Mouse (Mus musculus): Measurements from ENCODE around the gene Mettl7a3.
"Not testable (repeated sequence)": the region's sequence is repeated elsewhere in the genome, so short reads cannot be mapped to it uniquely, and the experiment has no call there.

Gene Mettl7a3

DNA sequence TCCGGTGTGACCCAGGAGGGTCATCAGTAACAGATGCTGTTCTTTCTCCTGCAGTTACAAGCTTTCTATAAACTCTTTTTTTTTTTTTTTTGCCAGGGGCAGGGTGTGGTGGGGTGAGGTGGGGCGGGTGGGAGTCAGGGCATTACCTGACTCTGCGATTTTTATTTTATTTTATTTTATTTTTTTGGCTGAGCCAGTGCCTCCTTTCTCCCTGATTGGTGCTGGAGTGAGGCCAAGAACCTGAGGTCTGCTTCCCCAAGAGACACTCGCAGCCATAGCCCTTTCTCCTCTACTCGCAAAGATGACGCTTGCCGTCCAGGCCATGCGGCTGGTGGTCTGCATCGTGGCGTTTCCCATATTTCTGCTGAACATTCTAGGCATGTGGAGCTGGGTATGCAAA lies at the start of gene Mettl7a3:
Gene Mettl7a3, plus strand, starts transcription at position 301 of the 400 bp plus-strand sequence.
- no peak for DNase-seq (ENCODE audit: low read depth)

DNA sequence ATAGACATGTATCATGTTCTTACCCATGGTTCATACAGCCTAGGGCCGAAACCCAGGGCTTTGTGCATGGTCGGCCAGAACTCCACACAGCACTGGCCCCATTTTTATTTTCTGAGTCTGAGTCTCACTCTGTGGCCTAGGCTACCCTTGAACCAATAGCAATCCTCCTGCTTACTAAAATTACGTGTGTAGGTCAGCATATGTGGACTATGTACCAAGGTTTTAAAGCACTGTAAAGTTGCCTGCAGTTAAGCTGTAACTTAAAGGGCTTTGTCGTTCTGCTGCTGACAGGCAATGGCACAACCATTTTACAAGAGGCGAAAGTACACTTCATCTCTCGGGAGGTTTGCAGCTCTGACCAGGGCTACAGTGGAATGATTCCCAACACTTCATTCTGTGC lies 45.7 kb upstream of the Mettl7a3 start:
- DNase-seq (ENCODE audit: low read depth) = no peak

DNA sequence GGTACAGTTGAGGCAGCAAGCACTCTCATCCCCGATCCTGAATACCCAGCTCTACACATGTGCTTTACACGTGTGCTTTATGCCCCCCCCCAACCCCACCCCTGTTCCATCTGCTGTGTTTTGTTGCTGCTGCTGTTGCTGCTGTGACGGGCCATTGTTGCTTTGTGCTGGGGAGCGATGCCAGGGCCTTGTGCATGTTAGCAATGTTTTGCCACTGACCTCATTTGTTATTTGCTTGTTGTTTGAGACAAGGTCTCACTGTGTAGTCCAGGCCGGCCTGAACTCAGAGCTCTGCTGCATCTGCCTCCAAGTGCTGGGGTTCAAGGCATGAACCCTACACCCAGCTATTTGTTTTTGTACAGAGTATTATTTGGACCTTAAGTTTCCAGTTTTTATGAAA lies 43.9 kb upstream of the Mettl7a3 start:
- DNase-seq (ENCODE audit: low read depth) = no peak

DNA sequence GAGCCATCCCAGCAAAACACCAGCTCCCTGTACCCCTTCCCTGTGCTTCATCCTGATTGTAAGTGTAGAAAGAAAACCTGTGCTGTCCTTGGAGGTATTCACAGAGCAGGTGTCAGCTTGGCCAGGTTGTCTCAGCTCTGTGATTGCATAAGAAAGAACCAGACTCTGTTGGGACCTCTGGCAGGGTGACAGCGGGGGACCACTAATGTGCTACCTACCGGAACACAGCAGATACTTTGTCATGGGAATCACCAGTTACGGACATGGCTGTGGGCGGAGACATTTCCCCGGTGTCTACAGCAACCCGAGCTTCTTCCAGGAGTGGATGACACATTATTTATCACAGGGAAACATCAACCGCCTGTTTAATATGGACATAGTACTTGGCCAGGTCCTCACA lies 42.4 kb upstream of the Mettl7a3 start:
- no peak for DNase-seq (ENCODE audit: low read depth)

DNA sequence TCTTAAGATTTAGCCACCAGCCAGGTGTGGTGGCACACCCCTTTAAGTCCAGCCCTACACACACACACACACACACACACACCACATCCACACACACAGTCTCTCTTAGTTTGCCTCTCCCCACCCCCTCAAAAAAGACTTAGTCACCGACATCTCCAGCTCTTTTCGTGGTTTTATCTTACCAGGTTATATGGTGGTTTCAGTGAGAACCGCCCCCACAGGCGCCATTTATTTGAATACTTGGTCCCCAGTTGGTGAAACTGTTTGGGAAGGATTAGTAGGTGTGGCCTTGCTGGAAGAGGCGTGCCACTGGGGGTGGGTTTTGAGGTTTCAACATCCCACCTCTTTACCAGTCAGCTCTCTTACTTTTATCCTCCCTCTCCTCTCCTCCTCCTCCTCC lies 36.9 kb upstream of the Mettl7a3 start:
- DNase-seq (ENCODE audit: low read depth) = peak; percentile 24

DNA sequence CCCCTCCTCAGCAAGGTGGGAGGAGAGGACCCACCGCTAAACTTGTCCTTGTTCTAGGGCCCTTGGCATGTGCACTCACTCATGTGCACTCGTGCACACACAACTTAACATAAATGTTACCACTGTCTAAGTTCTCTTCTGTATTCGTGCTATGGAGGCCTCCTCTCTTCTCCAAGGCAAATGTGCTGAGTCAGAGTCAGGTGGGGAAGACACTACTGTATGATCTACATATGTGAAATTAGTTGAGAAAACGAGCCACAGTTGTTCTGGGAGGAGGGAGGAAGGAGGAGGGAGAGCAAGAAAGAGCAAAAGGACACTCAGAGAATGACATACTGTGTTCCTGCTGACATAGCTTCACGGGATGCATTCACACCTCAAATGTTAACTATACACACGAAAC lies 34.2 kb upstream of the Mettl7a3 start:
- no peak for DNase-seq (ENCODE audit: low read depth)

DNA sequence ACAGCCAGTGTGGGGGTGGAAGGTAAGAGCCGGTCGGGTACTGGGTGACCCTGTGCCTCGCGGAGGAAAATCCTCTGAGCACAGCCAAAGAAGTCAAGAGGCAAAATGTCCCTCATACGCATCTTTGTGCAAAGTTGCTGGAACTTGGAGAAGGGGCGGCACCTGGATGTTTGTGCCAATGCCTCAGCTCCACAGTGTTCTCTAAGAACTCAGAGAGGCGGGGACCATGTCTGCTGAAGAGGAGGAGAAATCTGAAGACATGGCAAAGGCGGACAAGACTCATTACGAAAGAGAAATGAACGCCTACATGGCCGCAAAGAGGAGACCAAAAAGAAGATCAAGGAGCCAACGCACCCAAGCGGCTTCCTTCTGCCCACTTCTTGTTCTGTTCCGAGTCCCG lies 33.2 kb upstream of the Mettl7a3 start:
- peak; percentile 60 for DNase-seq (ENCODE audit: low read depth)

DNA sequence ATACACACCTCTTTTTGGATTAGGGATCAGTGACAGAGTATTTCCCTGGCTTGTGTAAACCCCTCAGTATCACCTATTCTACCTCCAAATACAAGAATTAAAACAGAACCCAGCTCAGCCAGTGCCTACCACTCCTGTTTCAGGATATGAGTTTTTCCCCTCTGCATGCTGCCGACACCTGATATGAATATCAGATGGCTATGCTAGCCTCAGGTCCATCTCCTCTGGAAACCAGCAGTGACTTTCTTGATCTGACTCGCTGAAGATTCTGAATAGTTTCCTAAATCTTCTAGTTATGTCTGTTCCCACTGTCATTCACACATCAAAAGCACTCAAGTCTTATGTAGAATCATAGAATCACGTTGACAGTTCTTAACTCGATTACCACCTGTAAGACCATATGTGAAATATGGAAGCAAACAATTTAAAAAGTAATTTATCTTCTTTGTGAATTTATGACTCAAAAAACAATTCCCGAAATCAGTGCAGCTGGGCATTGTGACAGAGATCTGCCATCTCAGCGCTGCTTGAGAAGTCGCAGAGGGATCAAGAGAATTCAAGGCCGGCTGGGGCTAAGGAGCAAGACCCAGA lies 31.2 kb upstream of the Mettl7a3 start:
- DNase-seq (ENCODE audit: low read depth) = no peak

DNA sequence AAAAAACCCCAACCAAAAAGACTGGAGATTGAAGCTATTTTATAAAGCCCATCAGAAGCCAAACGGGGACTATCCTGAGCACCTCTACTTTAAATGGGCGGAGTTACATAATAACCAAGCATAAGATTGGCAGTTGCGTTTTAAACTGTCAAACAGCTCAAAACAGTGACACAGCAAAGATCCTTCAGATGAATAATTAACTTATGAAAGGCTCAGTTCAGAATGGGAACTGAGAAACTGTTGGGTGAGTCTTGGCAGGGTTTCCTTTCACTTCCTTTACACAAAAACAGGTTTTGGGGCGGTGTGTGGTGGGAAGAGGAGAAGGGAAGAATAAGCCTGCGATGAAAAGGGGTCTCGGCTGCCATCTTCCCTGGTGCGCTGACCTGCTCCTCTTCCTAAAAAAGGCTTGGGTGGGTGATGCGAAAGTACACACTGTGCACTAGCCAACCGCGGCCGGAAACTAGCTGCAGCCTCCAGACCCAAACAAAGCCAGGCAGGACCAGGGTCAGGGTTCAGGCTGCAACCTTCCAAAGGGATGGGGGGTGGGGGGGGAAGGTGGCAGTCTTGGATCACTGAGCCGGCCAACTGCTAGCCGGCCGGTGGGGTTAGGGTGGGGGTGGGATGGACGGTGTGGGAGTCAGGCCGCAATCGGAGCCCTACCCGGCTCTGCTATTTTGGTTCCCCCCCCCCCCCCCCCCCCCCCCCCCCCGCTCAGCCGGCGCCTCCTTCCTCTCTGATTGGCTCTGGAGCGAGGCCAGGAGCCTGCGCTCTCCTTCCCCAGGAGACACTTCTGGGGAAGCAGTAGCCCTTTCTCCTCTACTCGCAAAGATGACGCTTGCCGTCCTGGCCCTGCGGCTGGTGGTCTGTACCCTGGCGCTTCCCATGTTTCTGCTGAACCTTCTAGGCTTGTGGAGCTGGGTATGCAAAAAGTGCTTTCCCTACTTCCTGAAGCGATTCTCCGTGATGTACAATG lies 30.4 kb upstream of the Mettl7a3 start, which contains the start of gene Mettl7a1:
Gene Mettl7a1, plus strand, starts transcription at position 122 of the 973 bp plus-strand sequence.
- peak; percentile 79 for DNase-seq (ENCODE audit: low read depth)

DNA sequence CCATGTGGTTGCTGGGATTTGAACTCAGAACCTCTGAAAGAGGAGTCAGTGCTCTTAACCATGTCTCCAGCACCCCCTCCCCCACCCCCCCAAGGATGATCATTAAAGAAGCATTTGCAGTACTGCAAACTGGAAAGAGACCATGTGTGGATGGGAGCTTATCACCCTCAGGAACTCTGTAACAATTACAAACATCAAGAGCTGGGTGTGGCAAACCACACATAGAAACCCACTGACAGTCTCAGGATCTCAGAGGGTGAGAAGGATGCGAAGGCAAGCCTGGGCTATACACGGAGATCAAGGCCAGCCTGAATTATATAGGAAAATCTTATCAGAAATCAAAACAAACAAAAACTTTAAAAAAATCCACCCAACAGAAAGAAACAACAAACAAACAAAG lies 28.5 kb upstream of the Mettl7a3 start:
- no peak for DNase-seq (ENCODE audit: low read depth)

DNA sequence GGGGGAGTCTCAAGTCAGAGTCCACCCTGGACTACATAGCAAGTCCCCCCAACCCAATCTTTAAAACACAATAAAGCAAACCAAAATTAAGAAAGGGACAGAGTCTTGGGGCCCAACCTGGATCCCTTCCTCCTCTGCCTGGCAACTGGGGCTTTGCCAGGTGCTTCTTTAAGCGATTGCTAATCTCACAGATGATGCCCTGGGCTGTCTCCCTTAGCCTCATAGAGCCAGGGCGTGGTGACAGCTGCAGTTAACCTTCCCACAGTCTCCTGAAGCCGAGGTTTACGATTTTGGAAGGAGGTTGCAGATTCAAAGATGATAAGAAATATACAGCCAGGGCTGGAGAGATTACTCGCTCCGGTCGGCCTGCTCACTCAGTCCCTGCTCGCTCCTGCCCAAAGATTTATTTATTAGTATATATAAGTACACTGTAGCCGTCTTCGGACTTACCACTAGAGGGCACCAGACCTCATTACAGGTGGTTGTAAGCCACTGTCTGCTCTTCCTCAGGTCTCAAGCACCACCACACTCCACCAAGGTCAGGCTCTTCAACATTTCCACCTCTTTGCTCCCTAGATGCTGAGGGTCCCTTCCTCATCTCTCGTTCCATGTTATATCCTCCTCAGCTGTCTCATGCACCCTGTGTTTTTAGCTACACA lies 27.2 kb upstream of the Mettl7a3 start:
- DNase-seq (ENCODE audit: low read depth) = peak; percentile 76

DNA sequence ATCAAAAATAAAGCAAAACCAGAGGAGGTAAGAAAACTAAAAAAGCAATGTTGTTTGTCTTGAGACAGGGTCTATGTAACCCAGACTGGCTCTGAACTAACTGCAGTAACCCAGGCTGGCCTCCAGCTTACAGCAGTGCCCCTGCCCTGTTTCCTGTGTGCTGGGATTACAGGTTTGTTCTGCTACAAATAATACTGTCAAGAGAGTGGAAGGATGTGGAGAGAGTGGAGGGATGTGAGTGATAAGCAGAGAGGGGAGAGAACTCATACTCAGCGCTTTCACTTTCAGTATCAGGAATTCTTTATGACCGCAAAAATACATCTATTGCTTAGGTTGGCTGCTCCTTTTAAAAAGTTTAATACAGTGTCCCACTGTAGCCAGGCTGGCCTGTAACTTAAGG lies 22.4 kb upstream of the Mettl7a3 start:
- DNase-seq (ENCODE audit: low read depth) = peak; percentile 55

DNA sequence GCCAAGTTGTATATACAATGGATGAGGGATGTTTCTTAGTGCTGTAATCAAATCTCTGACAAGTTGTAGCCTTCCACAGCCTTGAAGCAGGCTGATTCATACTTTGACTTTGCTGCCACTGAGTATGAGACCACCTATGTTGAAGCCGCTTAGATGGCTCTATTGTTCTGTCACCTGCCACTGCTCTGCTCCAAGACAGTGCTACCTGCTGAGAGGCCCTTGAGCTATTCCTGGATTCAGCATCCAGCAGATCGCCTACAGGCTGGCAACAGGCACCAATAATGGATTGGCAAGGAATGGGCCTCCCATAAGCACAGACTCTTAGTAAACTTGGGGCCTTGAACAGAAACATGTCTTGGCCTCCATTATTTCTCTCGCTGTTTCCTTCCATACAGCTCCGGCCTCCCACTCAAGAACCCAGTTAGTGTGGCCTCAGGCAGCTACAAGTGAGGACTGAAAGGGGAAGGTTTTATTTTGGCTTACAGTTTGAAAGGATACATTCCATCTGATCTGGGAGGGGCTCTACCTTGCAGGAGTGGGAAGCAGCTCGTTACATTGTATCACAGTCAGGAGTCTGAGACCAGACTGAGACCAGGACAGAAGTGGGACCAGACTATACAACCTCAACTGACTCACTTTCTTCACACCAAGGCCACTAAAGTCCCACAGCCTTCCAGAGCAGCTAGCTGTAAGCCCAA lies 20.1 kb upstream of the Mettl7a3 start:
- no peak for DNase-seq (ENCODE audit: low read depth)

DNA sequence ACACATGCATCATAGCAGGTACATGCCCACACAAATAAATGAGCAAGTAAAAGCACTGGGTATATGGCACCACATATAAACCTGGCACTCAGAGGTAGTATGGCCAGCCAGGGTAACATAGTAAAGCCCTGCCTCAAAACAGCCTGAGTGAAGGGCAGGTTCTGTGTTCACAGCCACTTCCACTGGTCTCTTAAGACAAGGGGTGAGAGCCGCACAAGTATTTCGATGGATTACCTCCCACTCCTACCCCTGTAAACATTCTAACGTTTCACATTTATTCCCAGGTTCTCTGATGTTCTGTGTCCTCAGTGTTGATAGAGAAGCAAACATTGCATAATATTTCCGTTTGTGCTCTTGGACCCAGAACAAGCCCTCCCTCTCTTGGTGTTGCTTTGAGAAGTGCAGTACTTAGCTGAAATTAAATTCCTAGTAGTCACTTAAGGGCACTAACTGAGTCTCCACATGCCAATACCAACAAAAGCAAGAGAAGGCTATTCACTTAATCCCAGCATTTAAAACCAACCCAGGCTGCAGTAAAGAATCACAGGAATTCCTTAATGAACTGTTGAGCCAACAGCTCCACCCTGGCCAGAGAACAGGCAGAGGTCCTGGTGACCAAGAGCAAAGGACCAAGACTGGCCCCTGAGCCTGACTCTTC lies 16.6 kb upstream of the Mettl7a3 start:
- DNase-seq (ENCODE audit: low read depth) = not testable (repeated sequence)

DNA sequence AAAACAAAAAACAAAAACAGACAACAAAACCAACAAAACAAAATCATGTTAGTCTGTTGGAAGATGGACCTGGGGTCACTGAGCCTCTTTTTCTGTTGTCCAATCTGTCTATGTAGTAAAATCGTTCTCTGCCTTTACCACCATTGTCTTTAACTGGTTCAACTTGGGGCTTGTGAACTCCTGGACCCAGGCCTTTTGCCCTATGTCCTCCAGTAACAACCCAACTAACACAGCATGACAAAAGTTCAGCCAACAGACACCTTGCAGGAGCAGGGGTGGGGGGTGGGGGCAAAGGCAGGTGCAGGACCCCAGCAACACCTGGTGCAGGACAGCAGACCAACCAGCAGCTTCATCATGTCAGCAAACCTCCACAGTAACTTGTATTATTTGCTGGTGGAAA lies 14.8 kb upstream of the Mettl7a3 start:
- no peak for DNase-seq (ENCODE audit: low read depth)

DNA sequence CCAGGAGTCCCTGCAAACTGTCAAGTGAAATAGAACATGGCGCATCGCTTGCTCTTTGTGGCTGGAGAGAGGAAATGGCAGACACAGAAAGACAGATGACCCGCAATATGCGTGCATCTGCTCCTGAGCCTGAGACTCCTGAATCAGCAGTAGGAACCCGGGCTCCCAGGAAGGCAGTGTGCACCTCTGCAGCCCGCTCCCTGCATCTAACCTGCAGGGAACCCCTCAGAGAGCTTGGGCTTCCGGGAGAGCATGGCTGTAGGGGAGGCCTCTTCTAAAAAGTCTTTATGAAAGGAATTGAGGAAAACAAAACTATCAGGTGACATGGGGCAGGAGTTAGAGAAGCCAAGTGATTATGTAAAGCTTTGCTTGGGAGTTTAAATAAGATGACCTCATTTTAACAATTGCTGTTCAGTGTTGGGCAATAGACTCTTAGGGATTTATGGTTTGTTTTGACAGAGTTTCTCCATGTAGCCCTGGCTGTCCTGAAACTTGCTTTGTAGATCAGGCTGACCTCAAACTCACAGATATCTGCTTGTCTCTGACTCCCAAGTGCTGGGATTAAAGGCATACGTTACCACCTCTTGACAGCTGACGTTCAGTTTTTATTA lies 14.3 kb upstream of the Mettl7a3 start:
- no peak for DNase-seq (ENCODE audit: low read depth)

DNA sequence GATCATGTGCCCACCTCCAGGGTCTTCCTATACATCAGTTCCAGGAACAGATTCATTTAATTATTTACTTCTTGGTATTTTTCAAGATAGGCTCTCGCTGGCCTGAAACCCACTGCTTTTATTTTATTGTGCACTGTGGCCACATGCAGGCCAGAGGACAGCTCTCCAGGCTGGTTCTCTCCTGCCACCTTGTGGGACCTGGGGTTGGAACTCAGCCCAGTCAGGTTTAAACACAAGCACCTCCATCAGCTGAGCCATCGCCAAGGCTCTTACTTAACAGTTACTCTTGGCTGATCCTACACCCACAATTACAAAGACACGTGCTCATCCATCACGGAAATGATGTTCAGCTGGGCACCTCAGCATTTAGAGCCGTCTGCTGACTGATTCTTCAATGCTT lies 13.6 kb upstream of the Mettl7a3 start:
- DNase-seq (ENCODE audit: low read depth) = peak; percentile 27

DNA sequence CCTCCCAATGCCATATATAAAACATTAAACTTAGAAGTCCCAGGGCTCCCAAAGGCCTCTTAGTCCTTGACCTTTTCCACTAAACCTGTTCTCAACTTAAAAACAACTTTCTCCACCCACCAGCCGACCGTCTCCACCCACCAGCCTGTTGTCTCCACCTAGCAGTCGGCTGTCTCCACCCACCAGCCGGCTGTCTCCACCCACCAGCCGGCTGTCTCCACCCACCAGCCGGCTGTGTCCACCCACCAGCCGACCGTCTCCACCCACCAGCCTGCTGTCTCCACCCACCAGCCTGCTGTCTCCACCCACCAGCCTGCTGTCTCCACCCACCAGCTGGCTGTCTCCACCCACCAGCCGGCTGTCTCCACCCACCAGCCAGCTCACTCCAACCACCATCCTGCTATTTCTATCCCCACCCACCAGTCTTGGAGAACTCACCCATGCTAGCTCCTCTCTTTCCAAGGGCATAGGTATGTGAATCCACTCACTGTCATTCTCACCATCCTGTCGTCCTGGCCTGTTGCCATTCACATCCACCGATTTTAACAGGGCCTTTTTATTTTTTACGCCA lies 10.6 kb upstream of the Mettl7a3 start:
- no peak for DNase-seq (ENCODE audit: low read depth)

DNA sequence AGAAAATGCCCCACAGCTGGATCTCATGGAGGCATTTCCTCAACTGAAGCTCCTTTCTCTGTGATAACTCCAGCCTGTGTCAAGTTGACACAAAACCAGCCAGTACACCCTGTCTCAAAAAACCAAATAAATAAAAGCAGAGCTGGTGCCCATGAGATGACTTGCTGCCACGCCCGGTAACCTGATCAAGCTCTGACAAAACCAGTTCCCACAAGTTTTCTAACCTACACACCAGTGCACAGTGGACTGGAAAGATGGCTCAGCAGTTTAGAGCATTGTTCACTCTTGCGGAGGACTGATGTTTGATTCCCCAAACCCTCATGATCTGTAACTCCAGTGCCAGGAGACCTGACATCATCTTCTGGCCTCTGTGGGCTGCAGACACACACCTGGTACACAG lies 9.5 kb upstream of the Mettl7a3 start:
- no peak for DNase-seq (ENCODE audit: low read depth)

DNA sequence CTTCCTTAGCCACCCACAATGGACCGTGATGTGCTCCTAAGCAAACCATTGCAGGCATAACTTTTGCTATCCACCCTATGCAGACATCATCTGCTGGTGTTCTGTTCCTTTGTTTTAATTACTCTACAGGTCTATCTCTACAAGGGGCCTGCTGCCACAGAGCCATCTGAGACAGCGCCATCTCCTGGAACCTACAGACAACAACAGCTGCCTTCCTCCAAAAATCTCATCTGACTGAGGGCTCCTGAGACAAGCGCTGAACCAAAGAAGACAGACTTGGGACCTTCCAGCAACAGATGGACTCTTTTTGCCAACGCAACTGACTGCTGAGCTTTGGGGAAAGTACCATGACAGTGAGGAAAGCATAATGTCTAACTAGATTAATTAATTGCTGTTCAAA lies 6.6 kb upstream of the Mettl7a3 start:
- DNase-seq (ENCODE audit: low read depth) = peak; percentile 36

DNA sequence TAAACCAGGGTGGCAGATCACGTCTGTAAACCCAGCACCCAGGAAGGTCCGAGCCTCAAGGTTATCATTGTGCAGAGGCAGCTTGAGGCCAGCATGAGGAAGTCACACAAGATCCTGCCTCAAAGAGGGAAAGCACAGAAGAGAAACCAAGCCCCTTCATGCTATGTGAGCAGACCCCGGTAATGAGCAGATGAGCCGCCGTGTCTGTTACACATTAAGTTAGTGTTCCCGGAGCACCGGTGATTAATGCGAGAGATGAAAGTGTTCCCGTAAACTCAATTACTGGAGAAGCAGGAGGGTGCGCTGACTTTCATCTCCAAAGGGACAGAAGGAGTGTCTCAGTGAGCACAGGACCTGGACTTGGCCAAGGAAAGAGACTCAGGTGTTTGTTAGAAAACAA lies 5.4 kb upstream of the Mettl7a3 start:
- not testable (repeated sequence) for DNase-seq (ENCODE audit: low read depth)

Data from induced T-regulatory cell, adult 2 months (primary cell).